Mouse (Mus musculus): ENCODE measurements at regions not wholly inside any gene's neighbourhood (a gene's known extent, or its start where the extent isn't known, plus 50 kb on each side); places are given as distances from the start of the nearest gene placed in this dataset.
"Not testable (repeated sequence)": the region's sequence is repeated elsewhere in the genome, so short reads cannot be mapped to it uniquely, and the experiment has no call there.

DNA sequence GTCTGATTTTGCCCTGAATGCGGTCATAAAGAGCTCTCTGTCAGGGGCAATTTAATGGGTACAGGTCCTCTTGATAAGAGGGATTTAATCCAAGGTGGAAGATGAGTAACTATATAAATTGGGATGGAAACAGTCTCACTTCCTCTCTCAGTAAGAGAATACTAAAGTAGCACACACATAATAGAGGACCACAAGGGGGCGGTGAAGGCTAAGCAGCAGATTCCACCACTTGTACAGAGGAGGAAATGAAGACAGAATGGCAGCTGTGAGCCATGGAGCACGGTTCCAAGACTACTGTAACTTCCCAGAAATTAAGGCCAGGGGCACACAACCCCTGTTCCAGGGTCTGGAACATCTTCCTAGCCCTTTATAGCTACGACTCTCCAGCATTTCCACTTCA is 262.6 kb upstream of the Ywhaq start:
- H3K36me3 ChIP-seq (ENCODE audit: control insufficient read depth, insufficient read depth, low read length, poor library complexity, severe bottlenecking); DNase-seq (ENCODE audit: low read depth, low spot score); H3K27me3 ChIP-seq (ENCODE audit: control insufficient read depth, insufficient read depth, low read length, poor library complexity, severe bottlenecking): not testable (repeated sequence)

DNA sequence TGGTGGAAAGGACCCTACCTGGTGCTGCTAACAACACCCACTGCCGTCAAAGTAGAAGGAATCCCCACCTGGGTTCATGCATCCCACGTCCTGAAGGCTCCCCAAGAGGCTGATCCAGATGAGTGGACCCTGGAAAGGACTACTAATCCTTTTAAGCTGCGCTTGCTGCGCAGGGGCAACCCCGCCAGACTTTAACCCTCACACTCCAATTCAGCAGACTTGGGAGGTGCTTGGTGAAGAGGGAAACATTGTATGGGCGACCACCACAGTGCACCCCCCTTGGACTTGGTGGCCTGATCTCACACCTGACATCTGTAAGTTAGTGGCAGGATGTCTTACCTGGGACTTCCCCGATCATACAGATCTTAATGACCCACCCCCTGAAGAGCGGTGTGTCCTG is 231.9 kb upstream of the Ywhaq start:
- not testable (repeated sequence) for DNase-seq (ENCODE audit: low read depth, low spot score); H3K27me3 ChIP-seq (ENCODE audit: control insufficient read depth, insufficient read depth, low read length, poor library complexity, severe bottlenecking); H3K36me3 ChIP-seq (ENCODE audit: control insufficient read depth, insufficient read depth, low read length, poor library complexity, severe bottlenecking)

DNA sequence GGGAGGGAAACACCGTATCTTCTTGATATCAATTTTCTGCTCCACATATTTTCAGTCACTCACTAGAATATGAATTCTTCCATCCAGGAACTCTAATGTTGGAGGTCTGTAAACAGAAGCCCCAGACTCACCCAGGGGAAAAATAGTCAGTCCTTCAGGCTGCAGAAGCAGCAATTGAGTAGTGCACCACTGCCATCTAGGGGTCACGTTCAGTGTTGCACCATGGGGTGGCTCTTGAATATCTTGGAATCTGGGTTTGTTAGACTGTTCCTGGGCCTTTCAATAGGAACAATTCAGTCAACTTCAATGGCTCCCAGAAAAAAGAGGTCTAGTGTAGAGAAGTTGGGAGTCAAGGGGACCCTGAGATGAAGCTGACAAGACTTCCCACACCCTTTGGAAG is 196.3 kb upstream of the Ywhaq start:
- DNase-seq (ENCODE audit: low read depth, low spot score): peak; percentile 67
- not testable (repeated sequence) for H3K27me3 ChIP-seq (ENCODE audit: control insufficient read depth, insufficient read depth, low read length, poor library complexity, severe bottlenecking); H3K36me3 ChIP-seq (ENCODE audit: control insufficient read depth, insufficient read depth, low read length, poor library complexity, severe bottlenecking)

DNA sequence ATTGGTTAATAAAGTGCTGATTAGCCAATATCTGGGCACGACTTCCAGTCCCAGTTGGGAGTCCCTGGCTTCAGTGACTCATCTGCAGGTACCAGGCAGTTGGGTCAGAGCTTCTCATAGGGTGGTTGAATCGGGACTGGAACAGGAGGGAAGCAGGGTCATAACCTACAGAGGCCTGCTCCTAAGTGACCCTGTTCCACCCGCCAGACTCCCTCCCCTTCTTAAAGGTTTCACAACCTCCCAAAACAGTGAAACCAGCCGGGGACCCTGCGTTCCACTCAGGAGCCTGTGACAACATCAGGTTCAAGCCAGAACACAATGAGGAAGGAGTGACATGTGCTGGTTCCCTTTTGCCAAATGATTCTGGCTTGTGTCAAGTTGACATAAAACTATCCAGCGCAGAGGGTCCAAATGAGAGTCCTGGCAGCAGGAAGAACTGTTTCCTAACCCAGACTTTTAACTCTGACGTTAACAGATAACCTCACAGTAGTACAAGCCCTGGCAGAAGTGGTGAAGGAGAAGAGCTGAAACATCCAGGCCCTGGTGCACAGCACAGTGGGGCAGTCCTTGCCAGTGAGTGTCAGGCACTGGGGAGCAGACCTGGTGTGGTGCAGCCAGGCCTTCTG is 151.1 kb upstream of the Ywhaq start:
- no peak for DNase-seq (ENCODE audit: low read depth, low spot score)
- Histone ChIP-seq H3K27me3 (ENCODE audit: control insufficient read depth, insufficient read depth, low read length, poor library complexity, severe bottlenecking) (no peaks in the 10 kb centered on the region), H3K36me3 (ENCODE audit: control insufficient read depth, insufficient read depth, low read length, poor library complexity, severe bottlenecking) (no peaks in the 10 kb centered on the region)

DNA sequence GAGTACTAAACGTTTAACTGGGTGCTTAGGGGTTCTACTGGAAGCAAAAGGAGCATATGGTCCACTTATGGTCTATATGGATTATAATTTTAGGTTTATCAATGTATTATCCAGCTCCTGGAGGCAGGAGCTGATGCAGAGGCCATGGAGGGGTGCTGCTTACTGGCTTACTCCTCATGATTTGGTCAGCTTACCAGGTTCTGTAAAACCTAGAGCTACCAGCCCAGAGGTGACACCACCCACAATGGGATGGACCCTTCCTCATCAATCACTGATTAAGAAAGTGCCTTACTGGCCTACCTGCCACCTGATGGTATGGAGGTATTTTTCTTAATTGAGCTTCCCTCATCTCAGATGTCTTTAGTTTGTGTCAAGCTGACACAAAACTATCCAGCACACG is 126.5 kb upstream of the Ywhaq start:
- not testable (repeated sequence) for DNase-seq (ENCODE audit: low read depth, low spot score)

DNA sequence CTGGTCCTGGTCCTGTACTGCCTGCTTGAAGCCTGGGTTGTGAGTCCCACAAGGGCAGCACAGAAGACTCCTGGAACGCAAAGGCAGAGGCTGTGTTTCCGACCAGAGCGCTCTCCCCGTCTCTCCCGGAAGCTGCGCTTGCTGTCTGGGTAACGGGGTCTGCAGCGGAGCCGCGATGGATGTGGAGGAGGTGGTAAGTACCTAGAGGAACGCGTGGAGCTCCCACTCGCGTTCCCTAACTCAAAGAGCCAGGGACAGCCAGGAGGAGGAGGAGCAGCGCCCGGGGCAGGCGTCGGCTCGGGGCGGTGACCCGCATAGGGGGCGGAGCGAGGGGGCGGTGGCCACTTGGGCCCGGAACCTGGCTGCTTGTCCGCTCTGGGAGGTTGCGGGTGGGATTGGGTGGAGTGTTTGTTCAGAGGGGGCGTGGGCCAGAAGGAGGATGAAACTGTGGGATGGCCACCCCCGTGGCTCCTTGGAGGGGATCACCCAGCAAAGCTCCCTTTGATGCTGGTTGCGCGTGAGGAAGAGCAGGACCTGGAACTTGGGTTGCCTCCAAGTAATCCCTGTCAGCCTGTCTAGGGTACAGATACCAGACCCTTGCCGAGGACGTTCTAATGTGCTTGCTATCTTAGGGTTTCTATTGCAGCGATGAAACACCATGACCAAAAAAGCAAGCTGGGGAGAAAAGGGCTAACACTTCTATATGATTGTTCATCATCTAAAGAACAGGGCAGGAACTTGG is 125.9 kb upstream of the Ywhaq start:
- DNase-seq (ENCODE audit: low read depth, low spot score): peak; percentile 33
- H3K27me3 ChIP-seq (ENCODE audit: control insufficient read depth, insufficient read depth, low read length, poor library complexity, severe bottlenecking); H3K36me3 ChIP-seq (ENCODE audit: control insufficient read depth, insufficient read depth, low read length, poor library complexity, severe bottlenecking): not testable (repeated sequence)

More for the DNA sequence above, 126.5 kb upstream of the Ywhaq start:
- not testable (repeated sequence) for H3K36me3 ChIP-seq (ENCODE audit: control insufficient read depth, insufficient read depth, low read length, poor library complexity, severe bottlenecking); H3K27me3 ChIP-seq (ENCODE audit: control insufficient read depth, insufficient read depth, low read length, poor library complexity, severe bottlenecking)

DNA sequence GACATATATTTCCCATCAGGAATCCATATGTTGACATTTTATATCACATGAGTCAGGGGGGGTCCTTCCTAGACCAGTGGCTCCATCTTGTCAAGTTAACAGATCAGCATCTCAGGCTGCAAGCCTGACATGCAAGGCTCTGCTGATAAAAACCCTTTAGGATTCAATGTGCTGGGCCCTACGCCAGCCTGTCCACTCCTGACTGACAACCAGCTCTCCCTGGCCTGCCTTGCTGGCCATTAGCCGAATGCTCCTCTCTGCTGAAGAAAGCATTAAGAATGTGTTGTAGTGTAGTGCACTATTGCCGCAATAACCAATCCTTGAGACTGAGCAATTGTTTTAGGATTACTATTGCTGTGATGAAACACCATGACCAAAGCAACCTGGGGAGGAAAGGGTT is 114.3 kb upstream of the Ywhaq start:
- Histone ChIP-seq H3K27me3 (ENCODE audit: control insufficient read depth, insufficient read depth, low read length, poor library complexity, severe bottlenecking) (no peaks in the 10 kb centered on the region), H3K36me3 (ENCODE audit: control insufficient read depth, insufficient read depth, low read length, poor library complexity, severe bottlenecking) (no peaks in the 10 kb centered on the region)
- DNase-seq (ENCODE audit: low read depth, low spot score): no peak

DNA sequence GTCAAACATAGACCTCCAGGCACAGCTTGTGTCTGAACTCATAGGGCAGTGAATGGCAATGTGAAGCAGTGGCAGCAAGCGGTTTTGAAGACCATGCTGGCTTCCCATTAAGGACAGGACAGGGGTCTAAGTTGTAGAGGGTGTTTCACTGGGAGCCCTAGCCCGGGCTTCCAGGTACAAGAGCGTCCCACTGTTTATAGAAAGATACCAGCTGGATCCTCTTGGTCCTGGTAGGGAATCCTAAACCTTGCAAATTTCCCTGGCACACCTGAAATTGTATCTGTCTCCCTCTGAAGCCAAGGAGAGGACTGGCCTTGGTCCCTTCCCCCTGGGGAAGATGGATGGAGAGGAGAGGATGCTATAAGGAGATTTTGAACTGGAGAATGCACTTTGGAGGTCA is 111.9 kb upstream of the Ywhaq start:
- not testable (repeated sequence) for H3K27me3 ChIP-seq (ENCODE audit: control insufficient read depth, insufficient read depth, low read length, poor library complexity, severe bottlenecking); DNase-seq (ENCODE audit: low read depth, low spot score); H3K36me3 ChIP-seq (ENCODE audit: control insufficient read depth, insufficient read depth, low read length, poor library complexity, severe bottlenecking)

DNA sequence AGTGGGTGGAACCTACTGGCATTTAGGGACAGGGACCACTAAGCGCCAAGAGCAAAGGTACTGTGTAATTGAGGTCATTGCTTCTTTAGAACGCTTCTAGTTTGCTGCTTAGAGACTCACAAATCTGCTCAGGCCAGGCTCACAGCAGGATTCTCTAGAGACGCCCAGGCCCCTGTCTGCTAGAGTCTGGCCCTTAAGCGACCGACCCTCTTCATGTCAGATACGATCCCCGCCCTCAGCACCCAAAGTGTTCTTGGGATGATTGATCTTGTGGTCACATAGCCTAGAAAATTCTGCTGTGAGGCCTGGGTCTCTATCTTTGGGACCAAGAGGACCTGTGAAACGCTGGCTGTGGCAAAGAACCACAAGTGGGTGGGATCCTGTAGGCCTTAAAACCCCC is 109.9 kb upstream of the Ywhaq start:
- not testable (repeated sequence) for H3K36me3 ChIP-seq (ENCODE audit: control insufficient read depth, insufficient read depth, low read length, poor library complexity, severe bottlenecking); H3K27me3 ChIP-seq (ENCODE audit: control insufficient read depth, insufficient read depth, low read length, poor library complexity, severe bottlenecking); DNase-seq (ENCODE audit: low read depth, low spot score)

DNA sequence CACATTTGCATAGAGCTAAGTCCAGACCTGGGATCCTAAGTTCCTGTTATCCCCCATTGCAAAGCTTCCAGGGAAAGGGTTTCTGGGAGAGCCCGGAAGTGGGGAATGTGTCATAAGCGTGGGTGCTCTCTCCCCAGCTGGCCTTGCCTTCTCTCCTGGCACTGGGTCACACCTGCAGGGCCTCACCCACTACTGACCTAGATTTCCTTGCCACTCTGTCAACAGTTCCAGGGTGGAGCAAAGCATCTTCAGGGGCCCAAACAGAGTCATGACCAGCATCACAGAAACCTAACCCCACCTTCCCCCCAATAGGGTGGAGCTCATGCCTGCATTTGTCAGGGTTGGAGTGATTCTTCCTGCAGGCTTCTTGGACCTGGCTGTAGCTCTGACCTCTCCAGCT is 109.5 kb upstream of the Ywhaq start:
- H3K27me3 ChIP-seq (ENCODE audit: control insufficient read depth, insufficient read depth, low read length, poor library complexity, severe bottlenecking); DNase-seq (ENCODE audit: low read depth, low spot score); H3K36me3 ChIP-seq (ENCODE audit: control insufficient read depth, insufficient read depth, low read length, poor library complexity, severe bottlenecking): not testable (repeated sequence)

DNA sequence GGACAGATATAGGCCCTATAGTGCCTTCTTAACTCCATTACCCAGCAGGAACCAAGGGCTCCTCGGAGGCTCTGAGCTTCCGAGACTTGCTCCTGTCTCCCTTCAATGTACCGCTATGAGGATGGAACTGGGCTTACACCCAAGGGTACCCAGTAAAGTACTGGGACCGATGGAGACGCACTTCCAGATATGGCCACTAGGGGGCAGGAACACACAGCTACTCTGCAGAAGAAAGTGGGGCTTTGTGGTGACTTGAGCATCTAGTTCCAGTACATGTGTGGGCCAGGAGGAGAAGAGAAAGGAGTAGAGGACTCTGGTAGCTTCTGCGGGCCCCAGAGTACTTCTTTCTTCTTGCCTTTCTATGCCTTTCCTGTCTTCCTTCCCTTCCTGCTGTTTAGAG is 108.1 kb upstream of the Ywhaq start:
- H3K36me3 ChIP-seq (ENCODE audit: control insufficient read depth, insufficient read depth, low read length, poor library complexity, severe bottlenecking); H3K27me3 ChIP-seq (ENCODE audit: control insufficient read depth, insufficient read depth, low read length, poor library complexity, severe bottlenecking): not testable (repeated sequence)
- peak; percentile 7 for DNase-seq (ENCODE audit: low read depth, low spot score)

DNA sequence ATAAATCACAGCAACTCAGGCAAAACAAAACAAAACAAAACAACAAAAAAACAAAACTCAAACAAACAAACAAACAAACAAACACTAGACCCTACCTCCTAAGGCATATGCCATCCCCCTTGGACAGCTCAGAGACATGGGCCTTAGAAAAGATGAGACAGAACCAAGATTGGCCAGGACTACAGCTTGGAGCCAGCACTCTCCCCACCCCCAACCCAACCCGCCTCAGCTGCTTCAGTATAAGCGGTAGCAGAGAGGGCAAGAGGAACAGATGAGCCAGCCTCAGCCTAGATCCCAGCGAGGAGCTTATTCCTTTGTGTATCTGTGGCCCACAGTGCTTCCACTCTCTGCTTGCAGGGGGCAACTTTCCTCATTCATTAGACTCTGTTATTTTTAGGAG is 105.2 kb upstream of the Ywhaq start:
- DNase-seq (ENCODE audit: low read depth, low spot score): no peak
- Histone ChIP-seq H3K27me3 (ENCODE audit: control insufficient read depth, insufficient read depth, low read length, poor library complexity, severe bottlenecking) (no peaks in the 10 kb centered on the region), H3K36me3 (ENCODE audit: control insufficient read depth, insufficient read depth, low read length, poor library complexity, severe bottlenecking) (no peaks in the 10 kb centered on the region)

DNA sequence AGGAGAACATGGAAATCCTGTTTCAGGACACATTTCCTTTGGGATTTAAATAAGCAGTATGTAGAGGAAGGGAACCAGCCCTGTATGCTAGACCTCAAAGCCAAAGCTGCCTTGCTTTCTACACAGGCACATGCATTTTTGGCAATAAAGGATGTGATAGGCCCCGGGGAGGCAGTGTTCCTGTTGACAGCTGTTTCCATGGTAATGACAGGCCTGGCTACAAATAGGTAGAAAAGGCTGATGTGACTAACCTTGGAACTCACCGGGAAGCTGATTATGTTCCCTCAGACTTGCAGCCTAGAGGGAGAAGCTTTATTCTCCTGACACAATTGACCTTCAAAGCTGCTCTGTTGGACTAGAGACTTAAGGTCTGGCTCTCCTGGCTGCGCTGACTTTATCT is 101.6 kb upstream of the Ywhaq start:
- DNase-seq (ENCODE audit: low read depth, low spot score): no peak
- H3K36me3 ChIP-seq (ENCODE audit: control insufficient read depth, insufficient read depth, low read length, poor library complexity, severe bottlenecking): no peaks in the 10 kb centered on the region
- no peaks in the 10 kb centered on the region for H3K27me3 ChIP-seq (ENCODE audit: control insufficient read depth, insufficient read depth, low read length, poor library complexity, severe bottlenecking)

DNA sequence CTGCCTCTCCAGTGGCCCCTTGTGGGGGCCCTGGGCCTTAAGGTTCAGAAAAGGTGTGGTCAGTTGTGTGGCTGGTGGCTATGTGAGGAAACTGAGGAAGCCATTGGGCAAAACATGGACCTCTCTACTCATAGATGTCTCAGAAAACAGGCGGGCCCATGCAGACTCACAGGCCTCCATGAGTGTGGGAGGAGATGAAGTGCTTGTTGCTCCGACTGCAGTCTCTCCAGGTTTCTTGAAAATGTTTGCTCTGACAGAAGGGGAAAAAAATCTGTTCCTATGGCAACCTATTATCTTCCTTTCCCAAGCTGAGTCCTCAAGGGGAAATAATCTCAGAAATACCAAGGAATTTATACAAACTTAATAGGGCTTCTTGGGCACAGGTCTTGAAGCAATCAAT is 95.3 kb upstream of the Ywhaq start:
- H3K27me3 ChIP-seq (ENCODE audit: control insufficient read depth, insufficient read depth, low read length, poor library complexity, severe bottlenecking): no peaks in the 10 kb centered on the region
- DNase-seq (ENCODE audit: low read depth, low spot score): no peak
- no peaks in the 10 kb centered on the region for H3K36me3 ChIP-seq (ENCODE audit: control insufficient read depth, insufficient read depth, low read length, poor library complexity, severe bottlenecking)

DNA sequence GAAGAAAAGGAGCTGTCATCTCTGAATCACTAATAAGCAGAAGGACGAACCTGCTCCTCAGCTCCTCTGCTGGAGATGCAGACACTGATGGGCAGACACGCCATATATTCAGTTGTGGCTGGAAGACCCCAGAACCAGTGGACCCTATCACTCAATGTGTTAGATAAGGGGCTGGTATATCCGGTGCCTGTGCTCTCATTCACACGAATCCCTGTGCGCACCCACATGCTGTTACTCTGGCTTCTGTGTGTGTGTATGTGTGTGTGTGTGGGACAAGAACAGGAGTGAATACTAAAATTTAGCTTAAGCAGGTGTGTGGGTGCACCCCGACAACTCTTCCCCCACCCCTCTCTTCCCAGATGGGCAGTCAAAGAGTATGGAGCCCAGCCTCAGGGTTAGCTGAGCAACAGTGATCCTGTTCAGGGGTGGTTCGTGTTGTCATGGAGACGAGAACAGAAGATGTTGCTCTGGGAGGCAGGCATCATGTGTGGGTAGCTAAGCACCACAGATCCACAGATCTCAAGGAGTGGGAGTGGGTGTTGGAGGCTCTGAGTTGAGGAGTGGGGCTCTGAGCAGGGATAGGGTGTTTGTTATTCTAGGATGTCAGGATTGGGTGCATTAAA is 93.7 kb upstream of the Ywhaq start:
- no peak for DNase-seq (ENCODE audit: low read depth, low spot score)
- Histone ChIP-seq H3K36me3 (ENCODE audit: control insufficient read depth, insufficient read depth, low read length, poor library complexity, severe bottlenecking) (no peaks in the 10 kb centered on the region), H3K27me3 (ENCODE audit: control insufficient read depth, insufficient read depth, low read length, poor library complexity, severe bottlenecking) (no peaks in the 10 kb centered on the region)
